ENCODE assay signal across 10 mouse cellular contexts in the genomic region with DNA sequence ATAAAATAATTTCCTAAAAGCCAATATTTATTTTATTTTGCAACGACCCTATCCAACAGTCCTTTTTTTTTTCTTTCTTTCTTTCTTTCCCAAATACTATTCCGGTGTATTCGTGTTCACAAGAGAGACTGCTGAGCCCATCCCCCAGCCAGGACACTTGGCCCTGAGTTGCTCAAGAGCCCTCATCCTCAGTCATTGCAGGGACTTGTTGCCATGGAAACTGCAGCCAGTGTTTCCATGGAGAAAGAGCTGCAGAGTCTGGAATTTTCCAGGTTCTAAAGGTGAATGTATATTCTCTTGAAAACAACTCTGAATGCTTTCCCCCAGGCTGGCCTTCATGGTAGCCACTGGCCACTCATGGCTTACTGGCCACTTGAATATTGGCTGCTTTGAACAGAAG.
DNase-seq lines count a peak whose midpoint lies in the region; ATAC-seq and TF ChIP-seq lines count a peak whose summit lies in the region.
"Had no signal": no experiment of that assay in that cellular context is flagged by ENCODE, and none has a peak within 500 bp of the region (broad histone marks: within the 10 kb centered on the region; RNA-seq: fewer than 3 reads in every experiment).

No protein-coding gene starts in this region.

- no peak overlapping the region for H3K4me3 ChIP-seq in forebrain, embryonic 14.5 days (ENCODE audit: low read depth, low read length)
- no peak overlapping the region for H3K4me3 ChIP-seq in midbrain, postnatal 0 days (ENCODE audit: low read depth, low read length)
- H3K4me3 ChIP-seq: liver, embryonic 12.5 days had no signal

- no peaks in the 10 kb centered on the region for H3K9me3 ChIP-seq in forebrain, embryonic 14.5 days (replicated peaks; ENCODE audit: control insufficient read depth, low read length)
- H3K9me3 ChIP-seq in midbrain, postnatal 0 days (ENCODE audit: low read length), result no peaks in the 10 kb centered on the region
- H3K9me3 ChIP-seq: G1E; liver, embryonic 12.5 days had no signal

- peaks cover 15% of the 10 kb centered on the region for H3K4me1 ChIP-seq in forebrain, embryonic 14.5 days (ENCODE audit: control insufficient read depth, insufficient read depth, low read length)
- peaks cover 4% of the 10 kb centered on the region; the same call in 1 of the 2 replicates for H3K4me1 ChIP-seq in midbrain, postnatal 0 days (ENCODE audit: insufficient read depth, low read length)
- H3K4me1 ChIP-seq: liver, embryonic 12.5 days had no signal

- H3K4me2 ChIP-seq in forebrain, embryonic 14.5 days (ENCODE audit: low read length), result no peak overlapping the region
- H3K4me2 ChIP-seq in midbrain, postnatal 0 days (ENCODE audit: low read depth, low read length, poor library complexity, severe bottlenecking), result no peak overlapping the region
- H3K4me2 ChIP-seq: liver, embryonic 12.5 days had no signal

- no peak for TF ChIP-seq CTCF in midbrain, postnatal 0 days (IDR thresholded peaks at IDR 0.05)

- intact Hi-C loops in heart, postnatal 14 days (cut with DNase I), result no loop called here

- H3K27me3 ChIP-seq in forebrain, embryonic 14.5 days (replicated peaks; ENCODE audit: control insufficient read depth, insufficient read depth, low read length), result no peaks in the 10 kb centered on the region
- no peaks in the 10 kb centered on the region for H3K27me3 ChIP-seq in midbrain, postnatal 0 days (ENCODE audit: insufficient read depth, low read length)
- H3K27me3 ChIP-seq: liver, embryonic 12.5 days had no signal

- H3K36me3 ChIP-seq in forebrain, embryonic 14.5 days (ENCODE audit: control insufficient read depth, insufficient read depth, low read length), result no peaks in the 10 kb centered on the region
- no peaks in the 10 kb centered on the region for H3K36me3 ChIP-seq in midbrain, postnatal 0 days (ENCODE audit: insufficient read depth, low read length)
- H3K36me3 ChIP-seq: G1E; liver, embryonic 12.5 days had no signal

- WGBS in forebrain, embryonic 14.5 days, result 5% methylated on average over 3 of the region's 3 CpGs
- 6% methylated on average over 3 of the region's 3 CpGs for WGBS in midbrain, postnatal 0 days

- 0 out of 2 replicates have a peak overlapping the region, but pooled peaks have one; percentile 2 for H3K27ac ChIP-seq in forebrain, embryonic 14.5 days (ENCODE audit: low read depth, low read length)
- peak overlapping the region; percentile 65 for H3K27ac ChIP-seq in midbrain, postnatal 0 days (ENCODE audit: low read depth, low read length)
- H3K27ac ChIP-seq: liver, embryonic 12.5 days had no signal

- H3K9ac ChIP-seq in forebrain, embryonic 14.5 days (ENCODE audit: low read length), result no peak overlapping the region
- H3K9ac ChIP-seq in midbrain, postnatal 0 days (replicated peaks; ENCODE audit: low read length, poor library complexity, severe bottlenecking), result no peak overlapping the region
- H3K9ac ChIP-seq: liver, embryonic 12.5 days had no signal

- ATAC-seq in forebrain, embryonic 14.5 days, result peak; percentile 85
- ATAC-seq in midbrain, postnatal 0 days (ENCODE audit: low FRiP score), result peak; percentile 91
- ATAC-seq: liver, embryonic 12.5 days had no signal

- peak; percentile 89 for DNase-seq in brain, adult 2 months (ENCODE audit: low read depth, low spot score)
- peak; percentile 88 for DNase-seq in forebrain, embryonic 14.5 days (ENCODE audit: low spot score)
- peak; percentile 25 to 48 for DNase-seq in layer of hippocampus, postnatal 10 days (ENCODE audit: low spot score in 2 of 2)
- peak; percentile 92 for DNase-seq in midbrain, postnatal 0 days (ENCODE audit: low spot score)
- DNase-seq in B cell, adult 2 months, result no peak
- DNase-seq in heart, postnatal 14 days, result no peak
- DNase-seq in adrenal gland, adult (ENCODE audit: inconsistent age in 2 of 2, low spot score in 1 of 2), result no peak
- no peak for DNase-seq in urinary bladder, adult 18-20 months (ENCODE audit: low spot score in 2 of 2)

Comparison
In these comparisons a context has a peak if more than half of its experiments do, and no peak if none do; other contexts are left out.
1. DNase-seq: peak in brain, adult 2 months (single experiment), forebrain, embryonic 14.5 days (single experiment), layer of hippocampus, postnatal 10 days (2 of 2) and midbrain, postnatal 0 days (single experiment); none in B cell, adult 2 months (0 of 2), heart, postnatal 14 days (0 of 2), adrenal gland, adult (0 of 2) and urinary bladder, adult 18-20 months (0 of 2).